Mouse (Mus musculus) bone marrow macrophage, adult 2 months (primary cell): ENCODE results near the gene Gm10135.

Source experiments
- CTCF ChIP-seq: IDR thresholded peaks from 2 replicates; pipeline ENCODE4 v1.5.1; 2012; ENCODE audit warnings: low read depth, mild to moderate bottlenecking, low read length, moderate library complexity
- POLR2A ChIP-seq: IDR thresholded peaks from 2 replicates; pipeline ENCODE4 v1.6.1; 2012; ENCODE audit warnings: mild to moderate bottlenecking, low read depth, low read length, borderline replicate concordance

DNA sequence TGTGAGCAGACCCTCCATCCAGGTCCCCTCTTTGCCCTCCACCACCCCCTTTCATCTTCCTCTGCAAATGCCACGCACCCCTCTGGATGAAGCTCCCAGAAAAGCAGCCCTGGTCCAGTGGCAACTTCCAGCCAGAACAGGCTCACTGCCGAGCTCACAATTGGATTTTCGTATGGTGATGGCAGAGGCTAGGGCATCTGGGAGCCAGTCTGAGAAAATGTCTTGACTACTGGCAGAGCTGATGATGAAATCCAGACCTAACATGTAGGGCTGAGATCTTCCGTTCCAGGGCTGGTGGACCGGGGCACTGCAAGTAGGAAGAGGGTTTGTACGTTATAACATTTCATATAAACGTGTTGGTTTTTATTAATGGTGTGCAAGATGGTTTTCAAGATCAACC is 13.3 kb upstream of the Gm10135 start:
- TF ChIP-seq POLR2A (no peak), CTCF (no peak)
